Mouse (Mus musculus) liver, adult 2 months (tissue): Measurements from ENCODE around the gene Olfr1419.

Experiments
- CTCF ChIP-seq: fragments of 200-500 bp; IDR thresholded peaks from 2 replicates; pipeline ENCODE4 v1.5.1; 2011; ENCODE audit warnings: low read depth, low read length, control low read depth
- POLR2A ChIP-seq: fragments of 200-500 bp; IDR thresholded peaks from 2 replicates; pipeline ENCODE4 v1.6.1; 2011; ENCODE audit warnings: low read length, control low read depth; ENCODE audit not compliant: insufficient read depth; ENCODE audit errors: extremely low read depth

DNA sequence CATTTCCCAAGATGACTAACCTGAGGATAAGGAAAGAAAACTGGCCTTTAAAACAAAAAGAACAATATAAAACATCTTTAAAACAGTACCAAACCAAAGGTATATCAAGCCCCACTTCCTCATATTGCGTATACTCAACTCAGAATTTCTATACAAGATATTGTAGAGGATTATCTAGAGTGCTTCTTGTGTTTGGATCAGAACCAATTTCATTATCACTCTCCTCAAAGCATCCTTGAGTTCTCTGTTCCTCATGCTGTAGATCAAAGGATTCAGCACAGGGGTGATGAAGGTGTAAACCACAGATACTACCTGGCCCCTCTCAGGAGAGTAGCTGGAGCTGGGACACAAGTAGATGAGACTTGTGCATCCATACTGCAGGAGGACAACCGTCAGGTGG is 20.1 kb downstream of the Olfr1419 start:
- TF ChIP-seq POLR2A = no peak
- no peak for TF ChIP-seq CTCF
